Mouse (Mus musculus) Muller cell, postnatal 12 days (primary cell): ENCODE results near the gene Setd7.
"Not testable (repeated sequence)": the region's sequence is repeated elsewhere in the genome, so short reads cannot be mapped to it uniquely, and the experiment has no call there.

Source experiments
- DNase-seq: peaks from one replicate; pipeline ENCODE4 v3.0.0-alpha.2; 2015; ENCODE audit errors: inconsistent ontology term

Gene Setd7

GRCm38 (mm10) chr3:51560511-51561108, at the start of gene Setd7:
Setd7 (minus strand) TSS chr3:51560879.
- DNase-seq, result peak; percentile 86

- no peak for DNase-seq
Measured at GRCm38 (mm10) chr3:51604489-51604888, 43.8 kb upstream of the Setd7 start.

GRCm38 (mm10) chr3:51603705-51604291, 43.1 kb upstream of the Setd7 start:
- peak; percentile 49 for DNase-seq

- no peak for DNase-seq
Measured at GRCm38 (mm10) chr3:51601461-51601860, 40.8 kb upstream of the Setd7 start.

GRCm38 (mm10) chr3:51600728-51601127, 40.0 kb upstream of the Setd7 start:
- no peak for DNase-seq

GRCm38 (mm10) chr3:51599057-51599630, 38.5 kb upstream of the Setd7 start:
- no peak for DNase-seq

GRCm38 (mm10) chr3:51596538-51596937, 35.9 kb upstream of the Setd7 start:
- DNase-seq, result peak; percentile 13

- peak; percentile 48 for DNase-seq
Measured at GRCm38 (mm10) chr3:51593506-51593905, 32.8 kb upstream of the Setd7 start.

GRCm38 (mm10) chr3:51591591-51591990, 30.9 kb upstream of the Setd7 start:
- no peak for DNase-seq

GRCm38 (mm10) chr3:51590207-51590892, 29.7 kb upstream of the Setd7 start:
- DNase-seq, result no peak

- no peak for DNase-seq
Measured at GRCm38 (mm10) chr3:51587697-51588262, 27.1 kb upstream of the Setd7 start.

GRCm38 (mm10) chr3:51583574-51584391, 23.1 kb upstream of the Setd7 start:
- DNase-seq, result peak; percentile 55

- not testable (repeated sequence) for DNase-seq
Measured at GRCm38 (mm10) chr3:51579243-51579642, 18.6 kb upstream of the Setd7 start.

GRCm38 (mm10) chr3:51577816-51578749, 17.4 kb upstream of the Setd7 start:
- DNase-seq, result no peak

- no peak for DNase-seq
Measured at GRCm38 (mm10) chr3:51577359-51577758, 16.7 kb upstream of the Setd7 start.

GRCm38 (mm10) chr3:51573915-51574314, 13.2 kb upstream of the Setd7 start:
- no peak for DNase-seq

GRCm38 (mm10) chr3:51570200-51570599, 9.5 kb upstream of the Setd7 start:
- DNase-seq, result no peak

GRCm38 (mm10) chr3:51561993-51562385, 1.3 kb upstream of the Setd7 start:
- DNase-seq, result no peak

GRCm38 (mm10) chr3:51561109-51561992, 672 bp upstream of the Setd7 start:
- DNase-seq, result peak; percentile 83
